Comparison of ENCODE assay signal across 17 mouse cellular contexts in the genomic region with DNA sequence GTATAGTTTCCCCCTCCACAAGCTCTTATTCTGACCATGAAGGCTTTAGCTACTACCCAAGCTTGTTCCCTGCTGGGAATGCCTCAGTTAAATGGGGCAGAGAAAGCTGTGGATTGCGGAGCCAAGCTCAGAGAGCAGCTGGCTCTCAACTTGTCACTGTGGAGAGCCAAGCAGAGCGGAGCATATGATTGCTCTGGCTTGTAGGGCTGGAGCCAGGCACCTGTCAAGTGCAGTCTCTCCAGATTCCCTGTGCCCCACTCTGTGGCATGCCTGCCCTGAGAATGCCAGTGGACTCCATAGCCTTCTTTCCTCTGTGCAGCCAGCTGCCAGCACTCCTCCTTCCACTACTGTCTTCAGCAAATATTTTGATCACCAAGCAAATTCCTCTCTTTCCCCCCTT.
DNase-seq lines count a peak whose midpoint lies in the region; ATAC-seq lines count a peak whose summit lies in the region.
"Had no signal": no experiment of that assay in that cellular context is flagged by ENCODE, and none has a peak within 500 bp of the region (broad histone marks: within the 10 kb centered on the region; RNA-seq: fewer than 3 reads in every experiment).

No protein-coding gene starts in this region.

- H3K27ac ChIP-seq in forebrain, embryonic 15.5 days (replicated peaks): no peak overlapping the region
- no peak overlapping the region for H3K27ac ChIP-seq in forebrain, embryonic 10.5 days
- H3K27ac ChIP-seq in midbrain, embryonic 10.5 days (replicated peaks): no peak overlapping the region
- H3K27ac ChIP-seq: limb, embryonic 13.5 days; midbrain, embryonic 13.5 days; neural tube, embryonic 13.5 days had no signal

- DNase-seq in forebrain, embryonic 10.5 days (ENCODE audit: extremely low spot score, low spot score): no peak
- peak; percentile 2 for DNase-seq in layer of hippocampus, adult 11-12 months (ENCODE audit: low spot score)
- DNase-seq in layer of hippocampus, adult 8-10 months (ENCODE audit: low spot score in 2 of 2): no peak
- DNase-seq in brain, embryonic 18.5 days (ENCODE audit: low read depth, low spot score): peak; percentile 14
- peak; percentile 7 to 16 for DNase-seq in gastrocnemius, postnatal 36 days
- DNase-seq in adrenal gland, adult 8-10 months: no peak
- DNase-seq in midbrain, embryonic 10.5 days (ENCODE audit: low spot score): no peak
- DNase-seq: adrenal gland, postnatal 25 days; cerebellum, adult 11 months; kidney, postnatal 10 days; lung, postnatal 36 days had no signal

- peak; percentile 82 for ATAC-seq in forebrain, embryonic 15.5 days (replicated peaks)
- ATAC-seq: intestine, postnatal 0 days; midbrain, embryonic 13.5 days had no signal

- no peaks in the 10 kb centered on the region for H3K36me3 ChIP-seq in forebrain, embryonic 15.5 days
- no peaks in the 10 kb centered on the region for H3K36me3 ChIP-seq in forebrain, embryonic 10.5 days (replicated peaks)
- no peaks in the 10 kb centered on the region for H3K36me3 ChIP-seq in midbrain, embryonic 10.5 days
- H3K36me3 ChIP-seq: G1E; limb, embryonic 13.5 days; midbrain, embryonic 13.5 days; neural tube, embryonic 13.5 days had no signal

- intact Hi-C loops in gastrocnemius, postnatal 36 days (cut with DNase I): no loop called here

- H3K27me3 ChIP-seq in forebrain, embryonic 15.5 days: no peaks in the 10 kb centered on the region
- no peaks in the 10 kb centered on the region for H3K27me3 ChIP-seq in forebrain, embryonic 10.5 days (ENCODE audit: poor library complexity, severe bottlenecking)
- no peaks in the 10 kb centered on the region for H3K27me3 ChIP-seq in midbrain, embryonic 10.5 days (ENCODE audit: low read depth, poor library complexity, severe bottlenecking)
- H3K27me3 ChIP-seq: midbrain, embryonic 13.5 days had no signal

- no peaks in the 10 kb centered on the region for H3K4me1 ChIP-seq in forebrain, embryonic 15.5 days
- H3K4me1 ChIP-seq in forebrain, embryonic 10.5 days: no peaks in the 10 kb centered on the region
- no peaks in the 10 kb centered on the region for H3K4me1 ChIP-seq in midbrain, embryonic 10.5 days
- H3K4me1 ChIP-seq: midbrain, embryonic 13.5 days; neural tube, embryonic 13.5 days had no signal

- H3K9ac ChIP-seq in forebrain, embryonic 15.5 days (replicated peaks): no peak overlapping the region
- H3K9ac ChIP-seq: limb, embryonic 13.5 days; midbrain, embryonic 13.5 days; neural tube, embryonic 13.5 days had no signal

- H3K4me3 ChIP-seq in forebrain, embryonic 15.5 days: no peak overlapping the region
- H3K4me3 ChIP-seq in forebrain, embryonic 10.5 days: no peak overlapping the region
- no peak overlapping the region for H3K4me3 ChIP-seq in midbrain, embryonic 10.5 days
- H3K4me3 ChIP-seq: limb, embryonic 13.5 days; midbrain, embryonic 13.5 days; neural tube, embryonic 13.5 days had no signal

- 56% methylated on average over 2 of the region's 2 CpGs for WGBS in forebrain, embryonic 15.5 days
- WGBS in forebrain, embryonic 10.5 days: 60% methylated on average over 2 of the region's 2 CpGs
- 52% methylated on average over 2 of the region's 2 CpGs for WGBS in midbrain, embryonic 10.5 days

- H3K4me2 ChIP-seq in forebrain, embryonic 15.5 days (replicated peaks): no peak overlapping the region
- H3K4me2 ChIP-seq: limb, embryonic 13.5 days; midbrain, embryonic 13.5 days; neural tube, embryonic 13.5 days had no signal

- H3K9me3 ChIP-seq in forebrain, embryonic 15.5 days: no peaks in the 10 kb centered on the region
- H3K9me3 ChIP-seq in forebrain, embryonic 10.5 days: no peaks in the 10 kb centered on the region
- no peaks in the 10 kb centered on the region for H3K9me3 ChIP-seq in midbrain, embryonic 10.5 days (replicated peaks)
- H3K9me3 ChIP-seq: limb, embryonic 13.5 days; midbrain, embryonic 13.5 days; neural tube, embryonic 13.5 days had no signal

Comparison
In these comparisons a context has a peak if more than half of its experiments do, and no peak if none do; other contexts are left out.
1. DNase-seq: peak in layer of hippocampus, adult 11-12 months (single experiment), brain, embryonic 18.5 days (single experiment) and gastrocnemius, postnatal 36 days (2 of 2); none in forebrain, embryonic 10.5 days (single experiment), layer of hippocampus, adult 8-10 months (0 of 2), adrenal gland, adult 8-10 months (single experiment) and midbrain, embryonic 10.5 days (single experiment).